Mouse (Mus musculus) olfactory bulb, adult 2 months (tissue): ENCODE results near the gene Rnf212b. TPM values are rescaled to one million over a fixed set of nuclear protein-coding genes. Genes with fewer than 3 reads are reported as not detected.

ENCODE experiments used
- H3K27ac ChIP-seq: fragments of 200-500 bp; 2 replicates; pipeline ENCODE4 v1.5.1; 2012; ENCODE audit warnings: low read depth, low read length; ENCODE audit not compliant: insufficient read depth
- H3K4me1 ChIP-seq: fragments of 200-500 bp; 2 replicates; pipeline ENCODE4 v1.6.1; 2012; ENCODE audit warnings: low read length; ENCODE audit not compliant: control insufficient read depth, insufficient read depth
- H3K4me3 ChIP-seq: fragments of 200-500 bp; 2 replicates; pipeline ENCODE4 v1.5.1; 2012; ENCODE audit warnings: mild to moderate bottlenecking, low read depth, low read length, moderate library complexity; ENCODE audit not compliant: insufficient read depth
- CTCF ChIP-seq: fragments of 200-500 bp; IDR thresholded peaks from 2 replicates; pipeline ENCODE4 v1.5.1; 2012; ENCODE audit warnings: low read depth, mild to moderate bottlenecking, low read length, moderate library complexity; ENCODE audit not compliant: insufficient read depth
- POLR2A ChIP-seq: fragments of 200-500 bp; IDR thresholded peaks from 2 replicates; pipeline ENCODE4 v1.6.1; 2012; ENCODE audit warnings: mild to moderate bottlenecking, low read depth, low read length, moderate library complexity; ENCODE audit not compliant: insufficient read depth
- WGBS: fragments of 180-500 bp; shearing (Covaris S2); methylation state at CpG from one replicate; pipeline ENCODE4 v1.1.7; 2018; 5-methylcytosine and 5-hydroxymethylcytosine counted together
- polyA plus RNA-seq: library from polyadenylated mRNA; stranded (reverse); fragments of >200 nt; gene quantifications from 2 replicates; pipeline ENCODE4 v1.2.4, GENCODE M21; 2012; ENCODE audit warnings: low replicate concordance; ENCODE audit not compliant: missing spikeins, insufficient read depth, insufficient read length

Rnf212b gene
- polyA plus RNA-seq, 1 experiment, result not detected

DNA sequence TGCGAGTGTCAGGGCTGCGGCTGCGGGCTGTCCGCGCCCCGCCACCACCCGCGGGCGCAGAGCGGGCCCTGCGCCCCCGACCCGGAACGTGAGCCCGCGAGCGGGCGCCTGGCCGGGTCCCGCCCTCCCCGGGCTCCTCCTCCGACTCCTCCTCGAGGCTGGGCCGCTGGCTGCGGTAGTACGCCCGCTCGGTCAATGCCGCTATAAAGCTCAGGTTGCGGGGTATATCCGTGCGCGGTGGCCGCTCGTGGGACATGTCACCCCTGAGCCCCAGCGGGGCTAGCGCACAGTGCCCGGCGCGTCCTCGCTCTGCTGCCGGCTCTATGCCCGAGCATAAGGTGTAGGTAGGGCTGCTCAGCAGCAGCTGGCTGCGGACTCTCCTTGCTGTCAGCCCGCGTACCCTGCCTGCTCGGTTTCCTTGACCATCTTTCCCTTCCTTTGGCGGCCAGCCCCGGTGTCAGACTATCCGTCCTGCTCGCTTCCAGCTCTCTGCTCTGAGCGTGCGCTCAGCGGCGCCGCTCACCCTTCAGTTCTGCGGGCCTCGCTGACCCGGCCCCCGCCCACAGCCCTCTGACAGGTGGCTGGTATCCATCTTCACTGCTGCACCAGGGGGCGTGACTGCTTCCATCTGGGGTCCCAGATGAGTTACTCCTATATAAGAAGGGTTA lies 63.2 kb downstream of the Rnf212b start, which contains the start of gene Ppp1r3e:
Gene Ppp1r3e, minus strand, starts transcription at position 503 of the 668 bp plus-strand sequence.
- Histone ChIP-seq H3K4me1 (peaks cover 3% of the 10 kb centered on the region; the same call in 1 of the 2 replicates), H3K4me3 (peak within 1 kb of the TSS; percentile 81), H3K27ac (peak within 1 kb of the TSS; percentile 88)
- TF ChIP-seq CTCF (no peak), POLR2A (no peak; the same call in 1 of the 2 replicates)
- under 1% methylated on average over 61 of the region's 61 CpGs for WGBS

DNA sequence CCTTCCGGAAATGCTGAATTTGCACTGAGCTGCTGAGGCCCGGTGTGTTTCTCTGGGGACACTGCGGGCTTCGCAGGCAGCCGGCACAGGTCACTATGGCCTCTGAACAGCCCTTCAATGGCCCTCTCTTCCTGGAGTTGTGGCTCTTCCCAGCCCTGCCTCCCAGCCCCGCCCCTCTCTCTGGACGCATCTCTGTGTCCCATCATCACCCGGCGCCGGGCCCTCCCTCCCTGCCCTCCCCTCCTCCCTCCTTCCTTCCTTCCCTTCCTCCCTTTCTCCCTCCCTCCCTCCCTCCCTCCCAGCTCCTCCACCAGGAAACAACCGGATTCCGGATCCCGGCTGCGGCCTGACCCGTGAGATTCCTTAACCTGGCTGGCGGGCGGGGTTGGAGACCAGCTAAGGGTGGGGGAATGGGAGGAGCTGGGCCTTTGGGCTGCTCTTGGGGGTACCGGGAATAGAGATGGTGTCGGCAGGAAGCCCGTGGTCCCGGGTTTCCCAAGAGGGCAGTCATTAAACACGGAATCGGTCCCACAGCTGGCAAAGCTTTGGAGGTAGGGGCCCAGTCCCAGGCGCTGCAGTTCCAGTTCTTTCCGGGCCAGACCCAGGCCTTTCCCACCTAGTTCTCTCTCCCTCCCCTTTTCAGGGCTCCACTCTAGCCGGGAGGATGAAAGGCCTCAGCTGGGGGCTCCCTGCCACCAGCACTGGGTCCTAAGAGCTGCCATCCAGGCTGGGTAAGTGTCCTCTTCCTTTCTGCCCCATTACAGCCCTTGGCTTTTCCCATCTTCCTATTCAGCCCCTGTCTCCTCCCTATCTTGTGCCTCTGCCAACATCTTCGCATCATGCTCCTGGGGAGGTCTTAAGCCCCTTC lies 69.4 kb downstream of the Rnf212b start, which contains the start of the genes Bcl2l2 and Gm20521:
Gene Bcl2l2, plus strand, starts transcription at position 224 of the 868 bp plus-strand sequence.
Gene Gm20521, plus strand, starts transcription at position 288 of the 868 bp plus-strand sequence.
- WGBS, result under 1% methylated on average over 27 of the region's 27 CpGs
- peak within 1 kb of the TSS; percentile 72 for H3K4me3 ChIP-seq

DNA sequence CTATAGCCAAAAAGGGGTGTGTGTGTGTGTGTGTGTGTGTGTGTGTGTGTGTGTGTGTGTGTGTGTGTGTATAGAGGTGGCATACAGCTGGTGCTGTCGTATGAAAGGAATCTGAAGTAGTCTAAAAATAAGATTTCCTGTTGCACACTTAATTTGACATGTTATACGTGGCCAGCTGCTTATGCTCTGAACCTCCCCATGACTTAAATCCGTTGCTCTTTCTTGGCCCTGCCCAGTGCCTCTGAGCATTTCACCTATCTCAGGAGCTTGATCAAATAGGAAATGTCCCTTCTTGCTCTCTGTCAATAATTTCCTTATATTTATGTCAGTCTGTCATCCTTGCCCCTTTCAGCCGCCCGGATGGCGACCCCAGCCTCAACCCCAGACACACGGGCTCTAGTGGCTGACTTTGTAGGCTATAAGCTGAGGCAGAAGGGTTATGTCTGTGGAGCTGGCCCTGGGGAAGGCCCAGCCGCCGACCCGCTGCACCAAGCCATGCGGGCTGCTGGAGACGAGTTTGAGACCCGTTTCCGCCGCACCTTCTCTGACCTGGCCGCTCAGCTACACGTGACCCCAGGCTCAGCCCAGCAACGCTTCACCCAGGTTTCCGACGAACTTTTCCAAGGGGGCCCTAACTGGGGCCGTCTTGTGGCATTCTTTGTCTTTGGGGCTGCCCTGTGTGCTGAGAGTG lies 70.2 kb downstream of the Rnf212b start:
- peaks cover 23% of the 10 kb centered on the region for H3K4me1 ChIP-seq
- H3K27ac ChIP-seq, result peak overlapping the region; percentile 58; the same call in 1 of the 2 replicates
- no peak for TF ChIP-seq POLR2A
- TF ChIP-seq CTCF, result no peak
- WGBS, result 34% methylated on average over 21 of the region's 21 CpGs
- peak overlapping the region; percentile 72 for H3K4me3 ChIP-seq

More for the DNA sequence above, 69.4 kb downstream of the Rnf212b start, which contains the start of the genes Bcl2l2 and Gm20521:
- peak within 1 kb of the TSS; percentile 75 for H3K27ac ChIP-seq
- H3K4me1 ChIP-seq, result peaks cover 23% of the 10 kb centered on the region
- TF ChIP-seq CTCF (no peak), POLR2A (0 out of 2 replicates have a peak, but pooled peaks have one; percentile 30)

DNA sequence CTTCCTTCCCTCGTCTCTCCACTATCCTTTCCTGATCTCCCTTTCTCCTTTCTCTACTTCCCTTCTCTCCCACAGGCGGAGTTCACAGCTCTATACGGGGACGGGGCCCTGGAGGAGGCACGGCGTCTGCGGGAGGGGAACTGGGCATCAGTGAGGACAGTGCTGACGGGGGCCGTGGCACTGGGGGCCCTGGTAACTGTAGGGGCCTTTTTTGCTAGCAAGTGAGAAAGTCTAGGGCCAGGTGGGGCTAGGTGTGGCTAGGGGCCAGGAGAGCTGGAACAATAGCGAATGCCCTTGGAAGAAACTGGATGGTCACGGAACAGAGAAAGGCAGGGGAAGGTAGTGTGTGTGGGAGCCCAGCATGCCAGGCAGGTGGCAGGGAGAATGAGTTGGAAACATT lies 71.4 kb downstream of the Rnf212b start:
- Histone ChIP-seq H3K27ac (no peak overlapping the region), H3K4me3 (no peak overlapping the region), H3K4me1 (peaks cover 23% of the 10 kb centered on the region)
- 90% methylated on average over 11 of the region's 11 CpGs for WGBS
- no peak for TF ChIP-seq CTCF

GRCm38 (mm10) chr14:54892200-54892599 lies 78.3 kb downstream of the Rnf212b start, which contains the start of gene Pabpn1:
TSS of gene Pabpn1 (plus strand) at chr14:54892500.
- WGBS, result 87% methylated on average over 3 of the region's 3 CpGs
- TF ChIP-seq POLR2A, result no peak
- TF ChIP-seq CTCF, result no peak
- peak within 1 kb of the TSS; percentile 87 for H3K27ac ChIP-seq

GRCm38 (mm10) chr14:54893651-54894181 lies 79.8 kb downstream of the Rnf212b start:
- TF ChIP-seq POLR2A (peak; percentile 42; the same call in 1 of the 2 replicates), CTCF (no peak)
- peak overlapping the region; percentile 73 for H3K4me3 ChIP-seq
- peak overlapping the region; percentile 87 for H3K27ac ChIP-seq
- WGBS, result under 1% methylated on average over 38 of the region's 38 CpGs
- no peaks in the 10 kb centered on the region for H3K4me1 ChIP-seq

More at GRCm38 (mm10) chr14:54892200-54892599, 78.3 kb downstream of the Rnf212b start, which contains the start of gene Pabpn1:
- Histone ChIP-seq H3K4me1 (no peaks in the 10 kb centered on the region), H3K4me3 (no peak within 1 kb of the TSS)

DNA sequence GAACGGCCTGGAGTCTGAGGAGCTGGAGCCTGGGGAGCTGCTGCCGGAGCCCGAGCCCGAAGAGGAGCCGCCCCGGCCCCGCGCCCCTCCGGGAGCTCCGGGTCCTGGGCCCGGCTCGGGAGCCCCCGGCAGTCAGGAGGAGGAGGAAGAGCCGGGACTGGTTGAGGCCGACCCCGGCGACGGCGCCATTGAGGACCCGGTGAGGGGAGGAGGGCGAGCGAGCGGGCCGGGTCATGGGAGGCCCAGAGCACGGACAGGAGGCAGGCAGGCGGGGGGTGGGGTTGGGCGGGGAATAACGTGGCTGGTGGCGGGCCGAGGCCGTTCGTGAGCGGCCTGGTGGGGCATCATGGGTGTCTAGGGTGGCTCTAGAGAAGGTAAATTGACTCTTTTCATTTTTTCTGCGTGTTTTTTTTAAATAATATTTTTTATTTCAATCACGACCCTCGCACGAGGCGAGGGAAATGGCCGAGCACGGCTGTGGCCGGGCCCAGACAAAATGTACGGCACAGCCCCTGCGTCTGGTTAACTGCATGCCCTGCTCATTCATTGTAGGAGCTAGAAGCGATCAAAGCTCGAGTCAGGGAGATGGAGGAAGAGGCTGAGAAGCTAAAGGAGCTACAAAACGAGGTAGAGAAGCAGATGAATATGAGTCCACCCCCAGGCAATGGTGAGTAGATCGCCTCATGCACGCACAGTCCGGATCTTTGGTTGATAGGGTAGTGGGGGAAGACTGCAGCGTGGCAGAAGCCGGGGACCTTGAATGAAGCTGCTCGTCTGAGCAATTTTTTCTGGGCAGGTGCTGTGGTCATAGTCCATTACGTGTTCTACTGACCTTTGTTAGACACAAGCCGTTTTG lies 80.6 kb downstream of the Rnf212b start:
- under 1% methylated on average over 54 of the region's 54 CpGs for WGBS
- H3K27ac ChIP-seq, result peak overlapping the region; percentile 33; the same call in 1 of the 2 replicates
- TF ChIP-seq POLR2A (no peak), CTCF (no peak)
- H3K4me3 ChIP-seq, result peak overlapping the region; percentile 73
- H3K4me1 ChIP-seq, result no peaks in the 10 kb centered on the region
